Mouse (Mus musculus) intestine, embryonic 14.5 days (tissue): ENCODE measurements around the gene Klf13. TPM values are rescaled to one million over a fixed set of nuclear protein-coding genes. Genes with fewer than 3 reads are reported as not detected.

ENCODE experiments used
- ATAC-seq: fragments of 200-750 bp; cut with Nextera tagmentation; replicated peaks from 2 replicates; pipeline ENCODE4 v1.8.0; 2017; ENCODE audit warnings: low read depth, moderate number of reproducible peaks, moderate TSS enrichment, moderate library complexity; ENCODE audit not compliant: low FRiP score, low TSS enrichment
- DNase-seq: peaks from one replicate; pipeline ENCODE4 v3.0.0-alpha.2; 2018; ENCODE audit warnings: low spot score
- H3K27ac ChIP-seq: fragments of 300-500 bp; sonication (generic); 2 replicates; pipeline ENCODE4 v1.5.1; 2014; ENCODE audit warnings: low read depth, mild to moderate bottlenecking, control low read depth
- H3K27me3 ChIP-seq: fragments of 300-500 bp; sonication (generic); replicated peaks from 2 replicates; pipeline ENCODE4 v1.6.1; 2014; ENCODE audit warnings: low read length, control low read depth; ENCODE audit not compliant: control insufficient read depth, insufficient read depth
- H3K36me3 ChIP-seq: fragments of 300-500 bp; sonication (generic); 2 replicates; pipeline ENCODE4 v1.6.1; 2014; ENCODE audit warnings: low read length, control low read depth; ENCODE audit not compliant: control insufficient read depth, insufficient read depth
- H3K4me1 ChIP-seq: fragments of 300-500 bp; sonication (generic); replicated peaks from 2 replicates; pipeline ENCODE4 v1.6.1; 2014; ENCODE audit warnings: low read length, control low read depth, mixed read lengths; ENCODE audit not compliant: control insufficient read depth, insufficient read depth
- H3K4me2 ChIP-seq: fragments of 300-500 bp; sonication (generic); 2 replicates; pipeline ENCODE4 v1.6.1; 2014; ENCODE audit warnings: low read length
- H3K4me3 ChIP-seq: fragments of 300-500 bp; sonication (generic); 2 replicates; pipeline ENCODE4 v1.5.1; 2014; ENCODE audit warnings: low read depth, low read length, control low read depth, mixed read lengths
- H3K9ac ChIP-seq: fragments of 300-500 bp; sonication (generic); 2 replicates; pipeline ENCODE4 v1.6.1; 2014; ENCODE audit warnings: mild to moderate bottlenecking, low read length
- H3K9me3 ChIP-seq: fragments of 300-500 bp; sonication (generic); 2 replicates; pipeline ENCODE4 v1.6.1; 2016; ENCODE audit warnings: low read length, control low read depth; ENCODE audit not compliant: control insufficient read depth
- WGBS: fragments of 180-500 bp; shearing (Covaris S2); extraction: QIAGEN DNeasy Blood & Tissue Kit; methylation state at CpG from one replicate; pipeline ENCODE4 v1.1.7; 2014; 5-methylcytosine and 5-hydroxymethylcytosine counted together
- polyA plus RNA-seq: library from polyadenylated mRNA; unstranded; fragments of >200 nt; fragmentation: Nextera tagmentation; extraction: Ambion mirVana; gene quantifications from 2 replicates; pipeline ENCODE4 v1.2.1, GENCODE M21; 2014

Gene Klf13
- polyA plus RNA-seq, 1 experiment from 2014 or later: 32.1 TPM

- Histone ChIP-seq H3K4me1 (peaks cover 6% of the 10 kb centered on the region; the same call in 1 of the 2 replicates), H3K4me3 (no peak overlapping the region)
Measured at GRCm38 (mm10) chr7:63893729-63894128, 45.0 kb downstream of the Klf13 start.

GRCm38 (mm10) chr7:63893201-63893600 is 45.5 kb downstream of the Klf13 start:
- WGBS: 94% methylated on average over 5 of the region's 5 CpGs
- ATAC-seq (no peak), DNase-seq (no peak)
- Histone ChIP-seq H3K36me3 (peaks cover 11% of the 10 kb centered on the region; the same call in 1 of the 2 replicates), H3K4me1 (peaks cover 6% of the 10 kb centered on the region; the same call in 1 of the 2 replicates), H3K4me3 (no peak overlapping the region), H3K27me3 (no peaks in the 10 kb centered on the region), H3K4me2 (no peak overlapping the region), H3K27ac (no peak overlapping the region), H3K9ac (no peak overlapping the region), H3K9me3 (no peaks in the 10 kb centered on the region)

More at GRCm38 (mm10) chr7:63893729-63894128, 45.0 kb downstream of the Klf13 start:
- ATAC-seq (no peak), DNase-seq (no peak)
- Histone ChIP-seq H3K27me3 (no peaks in the 10 kb centered on the region), H3K9me3 (no peaks in the 10 kb centered on the region), H3K9ac (no peak overlapping the region), H3K4me2 (no peak overlapping the region), H3K36me3 (peaks cover 11% of the 10 kb centered on the region; the same call in 1 of the 2 replicates), H3K27ac (no peak overlapping the region)
- 80% methylated on average over 4 of the region's 4 CpGs for WGBS

GRCm38 (mm10) chr7:63891488-63892075 is 47.1 kb downstream of the Klf13 start:
- H3K27ac ChIP-seq: no peak overlapping the region
- no peaks in the 10 kb centered on the region for H3K27me3 ChIP-seq
- 82% methylated on average over 43 of the region's 43 CpGs for WGBS
- H3K9me3 ChIP-seq: no peaks in the 10 kb centered on the region
- no peak overlapping the region for H3K4me3 ChIP-seq
- no peak overlapping the region for H3K9ac ChIP-seq
- peaks cover 11% of the 10 kb centered on the region; the same call in 1 of the 2 replicates for H3K36me3 ChIP-seq
- no peaks in the 10 kb centered on the region for H3K4me1 ChIP-seq
- no peak overlapping the region for H3K4me2 ChIP-seq
- DNase-seq (no peak), ATAC-seq (no peak)

GRCm38 (mm10) chr7:63889116-63889975 is 49.4 kb downstream of the Klf13 start:
- Histone ChIP-seq H3K36me3 (peaks cover 11% of the 10 kb centered on the region; the same call in 1 of the 2 replicates), H3K4me2 (no peak overlapping the region), H3K9me3 (no peaks in the 10 kb centered on the region), H3K27me3 (no peaks in the 10 kb centered on the region), H3K27ac (no peak overlapping the region), H3K9ac (no peak overlapping the region), H3K4me1 (no peaks in the 10 kb centered on the region), H3K4me3 (no peak overlapping the region)
- ATAC-seq: no peak
- no peak for DNase-seq
- 81% methylated on average over 9 of the region's 9 CpGs for WGBS

GRCm38 (mm10) chr7:63888674-63889073 is 50.0 kb downstream of the Klf13 start:
- ATAC-seq (no peak), DNase-seq (no peak)
- no peak overlapping the region for H3K4me3 ChIP-seq
- WGBS: 69% methylated on average over 6 of the region's 6 CpGs
- no peaks in the 10 kb centered on the region for H3K27me3 ChIP-seq
- H3K4me2 ChIP-seq: no peak overlapping the region
- peaks cover 11% of the 10 kb centered on the region; the same call in 1 of the 2 replicates for H3K36me3 ChIP-seq
- no peak overlapping the region for H3K9ac ChIP-seq
- H3K4me1 ChIP-seq: no peaks in the 10 kb centered on the region
- H3K9me3 ChIP-seq: no peaks in the 10 kb centered on the region
- H3K27ac ChIP-seq: no peak overlapping the region

- ATAC-seq: no peak
Measured at GRCm38 (mm10) chr7:63887602-63888123, 51.1 kb downstream of the Klf13 start.

GRCm38 (mm10) chr7:63887034-63887551 is 51.6 kb downstream of the Klf13 start:
- Histone ChIP-seq H3K9ac (no peak overlapping the region), H3K9me3 (no peaks in the 10 kb centered on the region), H3K4me3 (no peak overlapping the region), H3K36me3 (peaks cover 11% of the 10 kb centered on the region; the same call in 1 of the 2 replicates), H3K27me3 (no peaks in the 10 kb centered on the region), H3K4me2 (no peak overlapping the region), H3K27ac (no peak overlapping the region), H3K4me1 (no peaks in the 10 kb centered on the region)
- DNase-seq (no peak), ATAC-seq (no peak; the same call in 1 of the 2 replicates)
- WGBS: 50% methylated on average over 8 of the region's 8 CpGs

More at GRCm38 (mm10) chr7:63887602-63888123, 51.1 kb downstream of the Klf13 start:
- Histone ChIP-seq H3K27me3 (no peaks in the 10 kb centered on the region), H3K4me1 (no peaks in the 10 kb centered on the region), H3K27ac (no peak overlapping the region), H3K9me3 (no peaks in the 10 kb centered on the region), H3K4me3 (no peak overlapping the region), H3K4me2 (no peak overlapping the region), H3K36me3 (peaks cover 11% of the 10 kb centered on the region; the same call in 1 of the 2 replicates), H3K9ac (no peak overlapping the region)
- no peak for DNase-seq
- 86% methylated on average over 10 of the region's 10 CpGs for WGBS

GRCm38 (mm10) chr7:63885025-63885424 is 53.7 kb downstream of the Klf13 start:
- no peaks in the 10 kb centered on the region for H3K4me1 ChIP-seq
- no peak overlapping the region for H3K9ac ChIP-seq
- no peak for DNase-seq
- no peak overlapping the region for H3K27ac ChIP-seq
- H3K4me3 ChIP-seq: no peak overlapping the region
- no peak overlapping the region for H3K4me2 ChIP-seq
- H3K36me3 ChIP-seq: peaks cover 5% of the 10 kb centered on the region; the same call in 1 of the 2 replicates
- no peaks in the 10 kb centered on the region for H3K9me3 ChIP-seq
- 74% methylated on average over 7 of the region's 7 CpGs for WGBS
- ATAC-seq: no peak
- no peaks in the 10 kb centered on the region for H3K27me3 ChIP-seq
